Mouse (Mus musculus) layer of hippocampus, postnatal 10 days (tissue): Measurements from ENCODE around the gene Chuk. TPM values are rescaled to one million over a fixed set of nuclear protein-coding genes. Genes with fewer than 3 reads are reported as not detected.
"Not testable (repeated sequence)": the region's sequence is repeated elsewhere in the genome, so short reads cannot be mapped to it uniquely, and the experiment has no call there.

ENCODE experiments used
- DNase-seq, 2 experiments: peaks; one replicate each; pipeline ENCODE4 v3.0.0; 2021; ENCODE audit warnings: low spot score in 2 of 2
- long read RNA-seq: library from polyadenylated mRNA; stranded (forward); transcript quantifications from one replicate; pipeline ENCODE4 v2.0.0, GENCODE M21; 2023
- total RNA-seq, 2 experiments: library from RNA; stranded (reverse); gene quantifications; 2 replicates each; pipeline ENCODE4 v1.2.3; 2021

The Chuk gene
- 10 to 100 TPM; 43.6 to 52.9 TPM for total RNA-seq
- long read RNA-seq, transcript Chuk-207 (16 exons, 2,337 nt): major isoform, 7 of 16 reads
- long read RNA-seq, partial matches to known transcripts: 1 of 16 reads
- long read RNA-seq, other reads (novel, unspliced or antisense): 4 of 16 reads

DNA sequence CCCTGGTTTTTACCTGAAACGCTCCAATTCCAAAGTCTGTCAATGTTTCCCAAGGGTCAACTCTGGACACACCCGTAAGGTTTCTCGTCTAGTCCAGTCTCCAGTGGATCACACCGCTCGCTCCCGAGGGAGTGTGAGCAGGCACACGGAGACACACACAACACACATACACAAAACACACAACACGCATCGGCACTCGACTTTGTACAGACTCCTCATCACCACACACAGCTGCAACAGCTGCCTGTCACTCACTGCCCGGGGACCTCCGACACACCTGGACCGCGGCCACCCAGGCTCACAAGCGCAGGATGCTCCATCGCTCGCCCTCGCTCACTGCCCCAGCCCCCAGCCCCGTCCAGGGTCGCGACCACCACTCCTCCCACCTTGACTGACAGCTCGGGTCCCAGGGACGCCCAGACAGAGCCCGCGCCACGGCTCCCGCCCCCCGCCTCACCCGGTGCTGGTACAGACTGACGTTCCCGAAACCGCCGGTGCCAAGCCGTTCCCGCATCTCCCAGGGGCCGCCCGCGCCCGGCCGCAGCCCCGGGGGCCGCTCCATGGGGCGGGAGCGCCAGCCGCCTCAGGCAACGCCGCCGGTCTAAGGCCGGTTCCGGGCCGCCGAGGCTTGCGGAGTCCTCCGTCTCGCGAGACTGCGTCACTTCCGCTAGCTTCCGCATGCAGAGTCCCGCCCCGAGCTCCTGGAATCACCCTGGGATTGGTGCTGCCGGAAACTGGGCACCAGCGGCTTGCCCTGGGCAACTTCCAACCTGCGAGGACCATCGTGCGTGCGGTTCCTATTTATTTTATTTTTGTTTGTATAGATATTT is at the start of gene Chuk:
TSS of gene Chuk (minus strand) at position 650 of the 830 bp plus-strand sequence.
- DNase-seq: peak; percentile 94 to 95

DNA sequence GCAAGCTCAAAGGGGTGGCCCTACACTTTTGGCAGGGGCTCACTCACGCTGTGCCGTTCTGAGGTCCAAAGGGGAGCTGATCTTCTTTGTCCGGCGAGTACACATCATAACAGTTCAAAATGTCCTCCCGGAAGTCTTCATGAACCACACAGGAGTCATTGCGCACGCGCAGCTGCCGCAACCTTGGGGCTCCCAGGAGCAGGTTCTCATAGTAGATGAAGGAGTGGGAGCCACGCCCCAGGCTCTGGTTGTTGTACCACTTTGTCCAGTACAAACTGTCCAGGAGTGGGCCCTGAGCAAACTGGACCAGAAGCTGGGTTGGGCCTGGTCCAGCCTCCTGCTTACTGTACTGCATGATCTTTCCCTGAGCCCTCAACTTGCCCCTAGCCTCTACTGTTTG is 49.7 kb upstream of the Chuk start:
- DNase-seq: no peak

DNA sequence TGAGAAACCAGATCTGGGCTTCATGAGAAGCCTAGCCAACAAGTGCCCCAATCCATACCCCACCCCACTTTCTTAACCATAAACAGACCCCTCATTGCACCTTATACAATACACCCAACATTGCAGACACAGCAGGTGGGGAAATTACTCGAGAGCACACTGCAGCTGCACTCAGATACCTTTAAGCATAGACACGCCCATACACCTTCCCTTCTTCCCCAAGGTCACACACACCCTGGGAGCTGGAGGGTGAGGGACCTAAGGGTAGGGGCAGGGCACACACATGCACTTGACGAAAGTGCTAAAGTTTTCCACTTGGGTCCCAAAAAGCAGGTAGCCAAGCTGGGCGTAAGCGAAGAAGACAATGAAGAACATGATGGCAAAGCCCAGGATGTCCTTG is 46.5 kb upstream of the Chuk start:
- no peak for DNase-seq

DNA sequence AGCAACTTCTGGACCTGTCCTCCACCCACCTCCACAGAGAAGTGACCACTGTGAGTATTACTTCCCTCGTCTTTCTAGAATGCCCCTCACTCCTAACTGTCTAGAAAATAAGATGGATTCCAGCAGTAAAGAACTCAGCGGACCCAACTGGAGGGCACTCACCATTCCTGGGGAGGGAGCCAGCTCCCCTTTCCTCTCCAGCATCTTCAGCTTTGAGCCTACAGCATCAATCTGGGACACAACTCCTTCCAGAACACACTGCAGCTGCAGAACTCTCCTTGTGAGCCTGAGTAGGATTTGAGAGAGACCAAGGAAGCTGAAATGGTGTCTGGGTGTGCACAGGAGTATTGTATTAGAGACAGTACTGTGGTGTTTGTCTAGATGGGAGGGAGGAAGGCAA is 41.7 kb upstream of the Chuk start:
- DNase-seq: no peak

DNA sequence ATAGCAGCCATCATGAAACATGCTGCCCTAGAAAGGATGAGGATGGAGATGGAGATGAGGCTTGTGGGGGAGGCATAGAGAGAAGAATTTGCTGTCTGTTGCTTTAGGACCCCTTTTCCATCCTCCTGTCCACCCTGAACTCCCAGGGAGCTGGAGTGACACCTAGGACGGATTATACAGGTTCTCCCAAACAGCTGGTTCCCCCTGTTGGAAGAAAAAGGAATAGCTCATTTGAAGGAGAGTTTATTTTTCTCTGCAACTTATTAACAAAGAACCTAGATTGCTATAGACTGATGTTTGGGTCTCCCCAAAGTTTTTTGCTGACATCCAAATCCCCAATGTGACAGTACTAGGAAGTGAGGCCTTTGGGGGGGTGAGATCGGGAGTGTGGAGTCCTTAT is 41.1 kb upstream of the Chuk start:
- no peak for DNase-seq

DNA sequence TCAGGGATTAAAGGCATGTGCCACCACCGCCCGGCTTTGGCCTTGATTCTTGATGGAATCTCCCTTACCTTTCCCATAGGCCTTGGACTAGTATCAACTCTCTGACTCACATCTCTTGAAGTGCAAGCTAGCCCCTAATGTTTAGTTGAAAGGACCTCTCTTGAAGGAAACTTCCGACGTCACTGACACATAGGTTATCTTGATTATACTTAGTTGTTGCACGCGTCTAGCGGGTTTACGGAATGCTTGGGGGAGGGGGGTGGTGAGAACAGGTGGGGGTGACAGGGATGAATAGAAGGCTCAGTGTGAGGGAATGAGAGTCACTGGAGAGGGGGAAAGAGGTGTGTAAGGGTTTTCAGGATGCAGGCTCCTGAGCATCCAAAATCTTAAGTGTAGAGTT is 39.7 kb upstream of the Chuk start:
- no peak for DNase-seq

DNA sequence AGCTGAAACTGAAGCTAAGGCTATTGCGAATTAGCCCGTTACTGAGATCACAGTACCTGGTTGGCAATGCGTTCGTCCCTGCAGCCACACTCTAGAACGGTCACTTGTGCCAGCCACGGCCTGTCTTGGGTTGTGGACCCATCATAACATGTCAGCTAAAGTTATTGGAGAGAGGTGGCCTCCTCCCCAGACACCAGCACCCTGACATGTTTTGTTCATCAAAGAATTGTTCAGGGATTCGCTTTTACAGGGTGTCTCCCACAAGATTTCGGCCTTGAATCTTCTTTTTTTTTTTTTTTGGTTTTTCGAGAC is 39.2 kb upstream of the Chuk start:
- DNase-seq: no peak

DNA sequence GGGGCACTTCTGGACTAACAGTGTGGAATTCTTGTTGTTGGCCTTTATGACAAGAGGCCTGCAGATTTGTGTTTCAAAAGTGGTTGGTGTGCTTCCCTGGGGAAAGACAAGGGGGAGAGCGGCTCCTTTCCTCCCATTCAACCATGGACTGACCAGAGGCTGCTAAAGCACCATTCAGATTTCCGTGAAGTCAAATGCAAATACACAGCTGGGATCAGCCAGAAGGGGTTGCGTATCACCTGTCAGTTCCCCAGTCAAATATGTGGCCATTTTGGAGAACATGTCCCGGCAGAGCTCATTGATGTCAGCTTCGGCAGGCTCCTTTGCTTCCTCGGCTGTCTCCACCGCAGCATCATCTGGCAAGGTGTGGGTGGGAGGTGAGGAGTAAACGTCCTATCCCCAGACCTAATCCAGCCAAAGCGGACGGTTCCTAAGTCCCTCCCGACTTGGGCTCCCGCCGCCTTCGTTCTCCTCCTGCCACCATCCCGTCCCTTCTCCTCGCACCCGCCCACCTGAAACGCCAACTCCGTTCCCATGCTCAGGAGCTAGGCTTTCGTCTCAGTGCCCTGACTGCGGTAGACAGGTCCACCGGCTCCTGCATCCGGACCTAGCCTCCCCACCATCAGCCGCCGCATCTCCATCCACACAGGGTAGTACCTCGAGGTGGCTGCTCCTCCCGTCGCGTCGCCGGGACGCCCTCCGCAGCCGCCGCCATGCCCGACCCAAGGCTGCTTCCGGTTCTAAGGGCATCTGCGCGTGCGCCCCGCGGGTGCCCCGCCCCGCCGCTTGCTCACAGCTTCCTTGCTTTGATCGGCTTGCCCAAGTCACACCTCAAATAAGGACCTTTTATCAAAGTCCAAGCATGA is 38.7 kb upstream of the Chuk start, which contains the start of gene Bloc1s2:
TSS of gene Bloc1s2 (minus strand) at position 745 of the 866 bp plus-strand sequence.
- peak; percentile 83 to 91 for DNase-seq

DNA sequence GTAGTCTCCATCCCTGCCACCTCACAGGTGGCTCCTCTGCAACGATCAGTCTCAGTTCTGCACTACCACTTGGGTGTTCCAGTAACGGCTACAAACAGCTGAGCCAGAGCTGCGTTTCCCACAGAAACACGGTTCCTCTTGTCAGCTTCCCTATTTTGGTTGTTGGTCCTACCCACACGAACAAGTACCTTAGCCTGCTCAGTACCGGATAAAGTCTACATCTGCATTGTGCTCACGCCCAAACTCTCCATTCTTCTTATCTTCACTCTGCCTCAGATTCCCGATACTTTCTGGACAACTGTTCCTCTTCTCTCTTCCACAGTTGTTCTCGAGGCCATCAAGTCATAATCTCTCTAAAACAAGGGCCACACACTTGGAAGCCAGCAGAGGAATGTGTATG is 37.1 kb upstream of the Chuk start:
- DNase-seq: no peak

DNA sequence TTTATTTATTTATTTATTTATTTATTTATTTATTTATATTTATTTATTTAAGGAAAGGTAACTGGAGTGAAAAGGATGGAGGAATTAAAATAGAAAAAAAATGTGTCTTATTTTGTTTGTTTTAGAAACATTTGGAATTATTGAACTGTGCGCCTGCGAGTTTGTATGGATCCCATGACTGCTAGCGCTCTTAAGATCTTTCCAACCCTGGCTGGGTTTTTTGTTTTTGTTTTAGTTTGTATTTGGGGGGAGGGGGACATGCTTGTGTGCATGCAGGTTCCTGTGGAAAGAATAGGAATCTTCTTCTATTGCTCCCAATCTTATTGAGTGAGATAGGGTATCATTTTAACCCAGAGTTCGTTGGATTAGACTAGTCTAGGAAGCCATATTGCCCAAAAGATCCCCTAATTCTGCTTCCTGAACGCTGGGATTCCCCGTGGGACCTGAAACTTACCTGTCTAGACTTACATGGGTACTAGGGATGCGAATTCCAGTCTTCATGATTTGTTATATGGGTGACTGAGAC is 28.7 kb upstream of the Chuk start:
- peak in 1 of 2 experiments; percentile 17 for DNase-seq

DNA sequence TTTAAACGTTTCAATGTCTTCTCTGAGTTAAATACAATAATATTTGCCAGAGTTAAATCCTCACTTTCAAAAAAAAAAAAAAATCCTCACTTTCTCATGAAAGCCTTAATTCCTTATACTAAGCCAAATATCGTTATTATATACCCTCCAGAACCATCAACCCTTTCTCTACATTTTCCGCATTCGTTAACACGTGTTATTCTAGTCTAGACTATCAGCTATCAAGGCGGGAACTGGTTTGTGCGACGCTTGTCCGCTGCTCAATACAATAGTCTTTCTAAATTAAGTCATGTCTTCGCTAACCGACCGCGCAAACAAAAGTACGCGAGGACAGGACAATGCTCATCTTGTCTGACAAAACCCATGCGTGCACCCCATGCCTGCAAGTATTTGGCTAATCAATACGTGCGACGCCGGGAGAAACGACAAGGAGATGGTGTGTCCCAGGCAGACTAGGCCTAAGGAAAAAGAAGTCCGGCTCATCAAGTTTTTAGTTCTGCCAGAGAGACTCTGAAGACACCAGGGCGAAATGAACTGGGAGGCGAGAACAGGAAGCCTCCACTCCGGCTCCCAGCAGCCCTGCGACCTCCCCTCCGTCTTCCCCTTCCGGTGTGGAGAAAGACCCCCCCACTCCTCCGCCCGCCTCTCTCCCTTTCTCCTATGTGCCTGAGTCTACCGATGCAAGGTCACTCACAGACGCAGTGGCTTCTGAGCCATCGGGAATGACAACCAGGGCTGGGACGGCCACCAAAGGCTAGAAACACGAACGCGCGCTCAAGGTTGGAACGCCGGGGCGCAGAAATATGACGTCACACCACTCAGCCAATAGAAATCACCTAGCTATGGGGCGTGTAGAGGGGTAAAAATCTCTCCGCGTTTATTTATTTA is 28.0 kb upstream of the Chuk start, which contains the start of gene Cwf19l1:
TSS of gene Cwf19l1 (minus strand) at position 805 of the 888 bp plus-strand sequence.
- peak; percentile 88 to 90 for DNase-seq

DNA sequence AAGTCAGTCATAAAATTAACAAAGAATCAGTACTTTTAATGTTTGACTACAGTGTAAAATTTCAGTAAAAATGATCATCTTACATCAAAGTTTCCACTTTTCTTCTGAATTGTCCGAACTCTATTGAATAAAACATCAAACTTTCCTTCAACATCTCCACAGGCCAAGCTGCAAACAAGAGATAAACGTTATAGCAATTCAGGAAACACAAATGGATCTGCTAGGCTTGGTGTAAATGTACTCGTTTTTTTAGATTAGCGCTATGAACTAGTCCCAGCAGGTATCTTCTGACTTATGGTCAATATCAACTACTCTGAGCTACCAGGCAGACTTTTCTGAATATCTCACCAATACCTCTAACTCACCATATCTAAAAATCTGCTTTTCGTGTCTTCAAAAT is 25.6 kb upstream of the Chuk start:
- no peak for DNase-seq

DNA sequence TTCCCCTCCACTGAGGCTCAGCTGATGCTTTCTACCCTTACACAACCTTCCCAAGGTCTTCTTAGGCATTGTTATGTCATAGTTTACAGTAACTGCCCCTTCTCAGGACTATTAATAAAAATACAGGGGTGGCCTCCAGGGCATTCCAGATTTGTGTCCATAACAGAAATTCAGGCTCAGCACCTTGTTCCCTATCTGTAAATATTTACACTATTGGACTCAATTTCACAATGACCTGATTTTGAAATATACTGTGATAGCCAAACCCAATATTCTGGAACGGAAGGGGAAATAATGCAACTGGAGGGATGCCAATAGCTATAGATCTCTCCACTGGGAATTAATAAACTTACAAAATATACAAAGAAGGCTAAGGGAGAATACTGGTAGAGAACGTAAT is 21.3 kb upstream of the Chuk start:
- DNase-seq: no peak

DNA sequence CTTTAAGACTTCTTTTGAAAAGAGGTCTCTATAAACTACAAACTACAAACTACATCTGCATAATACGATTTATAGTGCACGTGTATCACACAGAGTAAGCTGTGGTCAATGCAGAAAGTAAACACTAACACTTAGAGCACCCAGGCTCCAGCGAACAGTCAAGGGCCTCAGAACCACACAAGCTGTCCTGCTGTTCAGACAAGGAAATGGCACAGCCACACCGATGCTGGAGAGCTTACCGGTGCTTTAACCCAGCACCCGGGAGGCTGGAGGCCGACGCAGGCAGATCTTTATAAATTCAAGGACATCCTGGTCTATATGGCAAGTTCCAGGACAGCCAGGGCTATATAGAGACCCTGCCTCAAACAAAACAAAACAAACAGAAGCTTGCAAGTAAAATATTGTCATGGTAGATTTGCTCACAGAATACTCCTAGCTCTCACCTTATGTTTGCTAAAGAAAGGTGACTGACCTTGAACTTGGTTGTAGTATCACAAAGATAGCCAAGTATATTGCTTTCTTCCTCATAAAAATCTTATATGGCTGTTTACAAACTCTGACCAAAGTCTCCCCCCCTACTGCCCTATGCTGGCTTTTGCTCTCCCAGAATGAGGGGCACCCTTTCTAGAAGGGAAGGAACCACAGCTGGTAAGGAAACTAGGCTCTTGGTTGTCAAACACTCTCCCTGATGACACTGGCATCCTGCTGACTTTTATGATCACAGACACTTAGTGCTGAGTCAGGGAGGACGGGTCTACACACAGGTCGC is 20.6 kb upstream of the Chuk start:
- no peak for DNase-seq

DNA sequence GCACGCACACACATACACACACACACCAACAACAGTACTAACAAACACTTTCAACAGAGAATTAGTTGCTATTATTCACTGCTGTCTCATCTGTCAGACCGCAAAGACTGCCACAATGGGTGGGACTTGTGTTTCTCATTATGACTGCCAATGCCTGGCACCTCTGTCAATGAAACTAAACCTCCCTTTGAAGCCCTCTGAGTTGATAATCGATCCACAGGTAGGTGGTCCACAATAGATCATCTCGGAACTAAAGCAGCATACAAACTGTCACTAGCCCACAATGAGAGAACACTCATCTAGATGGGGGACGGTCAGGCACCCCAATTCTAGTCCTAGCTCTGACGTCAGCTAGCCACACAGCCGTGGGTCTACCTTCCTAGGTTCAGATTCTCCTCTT is 13.9 kb upstream of the Chuk start:
- DNase-seq: no peak

DNA sequence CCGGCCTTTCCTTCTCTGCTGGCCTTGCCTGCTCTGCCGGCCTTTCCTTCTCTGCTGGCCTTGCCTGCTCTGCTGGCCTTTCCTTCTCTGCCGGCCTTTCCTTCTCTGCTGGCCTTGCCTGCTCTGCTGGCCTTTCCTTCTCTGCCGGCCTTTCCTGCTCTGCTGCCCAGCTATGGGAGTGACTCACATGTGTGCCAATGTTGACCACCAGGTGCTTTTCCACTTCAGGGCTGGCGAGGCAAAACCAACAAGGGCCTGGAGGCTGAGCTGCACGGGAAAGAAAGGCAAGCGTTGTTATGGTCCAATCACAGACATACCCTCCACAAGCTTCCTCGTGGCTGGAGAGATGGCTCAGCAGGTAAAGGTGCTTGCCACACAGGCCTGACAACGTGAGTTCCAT is 13.4 kb upstream of the Chuk start:
- not testable (repeated sequence) for DNase-seq

DNA sequence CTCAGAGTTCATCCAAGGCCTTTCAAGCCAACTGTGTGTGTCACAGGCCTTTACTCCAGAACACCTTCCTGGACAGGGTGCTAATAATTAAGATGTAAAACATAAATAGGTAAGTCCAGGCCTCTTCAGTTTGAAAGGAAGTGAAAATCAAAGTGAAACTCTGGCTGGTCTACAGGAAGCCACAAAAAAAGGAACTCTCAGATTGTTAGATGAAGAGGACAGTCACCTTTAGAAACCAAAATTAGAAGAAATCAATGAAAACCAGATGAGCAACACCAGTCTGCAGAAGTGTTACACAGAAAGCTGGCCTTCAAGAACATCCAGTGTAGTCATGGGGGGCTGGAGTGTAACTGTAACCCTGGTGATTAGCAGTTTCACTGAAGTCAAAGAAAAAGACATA is 10.5 kb upstream of the Chuk start:
- no peak for DNase-seq

DNA sequence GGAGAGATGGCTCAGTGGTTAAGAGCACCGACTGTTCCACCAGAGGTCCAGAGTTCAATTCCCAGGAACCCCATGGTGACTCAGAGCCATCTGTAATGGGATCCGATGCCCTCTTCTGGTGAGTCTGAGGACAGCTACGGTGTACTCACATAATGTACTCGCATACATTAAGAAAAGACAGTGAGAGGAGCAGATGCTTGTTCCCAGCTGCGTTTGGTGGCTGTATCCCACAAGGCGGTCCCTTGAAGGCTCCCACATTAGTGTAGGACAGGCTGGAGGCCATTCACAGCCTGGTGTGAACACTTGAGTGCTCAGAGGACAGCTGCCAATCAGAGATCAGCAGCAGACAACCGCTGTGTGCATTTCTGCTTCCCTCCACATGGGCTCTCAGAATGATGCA is 4.4 kb upstream of the Chuk start:
- no peak for DNase-seq

DNA sequence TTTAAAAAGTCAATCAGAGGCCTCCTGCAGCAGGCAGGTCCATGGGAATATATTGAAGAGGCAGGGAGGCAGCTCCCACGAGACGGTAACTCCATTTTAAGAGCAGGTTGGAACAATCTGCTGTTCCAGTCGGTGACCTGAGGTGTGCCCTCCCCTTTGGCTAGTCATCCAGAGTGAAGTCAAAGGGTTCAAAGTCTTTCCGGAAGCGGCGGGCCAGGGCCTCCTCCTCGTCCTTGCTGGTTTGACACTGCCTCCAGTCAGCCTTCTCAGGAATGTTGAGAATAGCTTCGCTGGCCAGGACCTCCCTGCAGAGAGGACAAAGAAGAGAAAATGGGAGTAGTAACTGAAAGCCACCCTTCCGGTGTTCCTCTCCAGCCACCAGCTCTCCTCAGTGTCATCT is 3.1 kb upstream of the Chuk start:
- no peak for DNase-seq

DNA sequence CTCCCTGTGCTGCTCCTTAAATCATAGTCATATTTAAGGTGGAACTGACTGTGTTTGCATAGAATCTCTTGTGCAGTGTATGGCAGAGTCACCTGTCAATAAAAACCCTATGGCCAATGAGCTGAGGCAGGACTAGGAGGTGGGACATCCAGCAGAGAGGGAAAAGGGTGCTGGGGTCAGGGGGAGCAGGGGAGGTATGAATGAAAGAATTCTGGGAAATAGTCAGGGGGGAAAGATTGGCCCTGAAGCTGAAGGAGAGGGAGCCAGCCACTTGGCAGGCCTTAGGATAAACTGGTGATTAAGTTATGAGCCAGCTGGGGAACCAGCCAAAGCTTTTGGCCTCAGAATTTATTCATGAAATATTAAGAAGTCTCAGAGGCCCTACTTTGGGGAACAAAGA is 1.7 kb upstream of the Chuk start:
- DNase-seq: no peak
